Mouse (Mus musculus): Measurements from ENCODE around the gene Enoph1. TPM values are rescaled to one million over a fixed set of nuclear protein-coding genes. Genes with fewer than 3 reads are reported as not detected.

Enoph1 gene
- 21.6 and 34.7 TPM in 2 replicates for polyA plus RNA-seq (2012; rRNA removed; ENCODE audit: low replicate concordance)

GRCm38 (mm10) chr5:100039602-100040142 lies at the start of gene Enoph1, which contains the start of gene Hnrnpdl:
Gene Enoph1, plus strand, starts transcription at chr5:100039985.
Gene Hnrnpdl, minus strand, starts transcription at chr5:100039664.

Other genes starting within 250 kb of the Enoph1 start
- gene Vamp9, start 133.7 kb upstream of the Enoph1 start, polyA plus RNA-seq (2012; rRNA removed; ENCODE audit: low replicate concordance), result not detected in 2 replicates
- 8.3 and 40.6 TPM in 2 replicates for gene Hnrnpd, start 61.0 kb upstream of the Enoph1 start, polyA plus RNA-seq (2012; rRNA removed; ENCODE audit: low replicate concordance)
- gene 4930524J08Rik, start 60.9 kb upstream of the Enoph1 start, polyA plus RNA-seq (2012; rRNA removed; ENCODE audit: low replicate concordance), result 0.40 and 4.4 TPM in 2 replicates
- gene Hnrnpdl, start 321 bp upstream of the Enoph1 start, polyA plus RNA-seq (2012; rRNA removed; ENCODE audit: low replicate concordance), result 59.1 and 62.9 TPM in 2 replicates
- gene Tmem150c, start 119.8 kb downstream of the Enoph1 start, polyA plus RNA-seq (2012; rRNA removed; ENCODE audit: low replicate concordance), result 0.69 and 1.3 TPM in 2 replicates

All from mammary gland, adult 2 months (tissue).